Mouse (Mus musculus) brain, embryonic 14.5 days (tissue): ENCODE measurements around the gene Rfx7.

Experiments
- CTCF ChIP-seq: fragments of 200-500 bp; IDR thresholded peaks from 2 replicates; pipeline ENCODE4 v1.5.1; 2012; ENCODE audit warnings: inconsistent platforms, mild to moderate bottlenecking, moderate library complexity, borderline replicate concordance; ENCODE audit not compliant: insufficient read depth, insufficient read length; ENCODE audit errors: extremely low read depth
- POLR2A ChIP-seq: fragments of 200-500 bp; IDR thresholded peaks from 2 replicates; pipeline ENCODE4 v1.6.1; 2012; ENCODE audit warnings: mild to moderate bottlenecking, inconsistent platforms, borderline replicate concordance; ENCODE audit not compliant: poor library complexity, insufficient read depth, insufficient read length, severe bottlenecking; ENCODE audit errors: extremely low read depth

DNA sequence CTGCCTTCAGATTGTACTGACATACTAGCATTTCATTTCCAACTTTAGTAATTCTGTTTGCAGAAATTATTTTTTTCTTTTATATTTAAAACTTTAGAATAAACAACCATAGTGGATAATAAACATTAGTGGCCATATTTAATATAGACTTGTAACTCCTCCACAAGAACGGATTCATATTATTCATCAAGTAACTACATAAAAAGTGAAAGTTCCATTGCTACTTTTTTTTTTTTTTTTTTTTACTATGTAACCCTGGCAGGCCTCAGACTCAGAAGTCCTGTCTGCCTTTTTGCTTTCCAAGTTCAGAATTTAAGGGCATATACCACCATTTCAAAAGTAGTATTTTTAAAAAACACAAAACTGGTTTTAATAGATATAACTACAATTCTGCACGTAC is 2.9 kb downstream of the Rfx7 start:
- no peak for TF ChIP-seq POLR2A
- no peak for TF ChIP-seq CTCF
